Mouse (Mus musculus): ENCODE results near the gene Slco2b1. TPM values are rescaled to one million over a fixed set of nuclear protein-coding genes. Genes with fewer than 3 reads are reported as not detected.

Gene Slco2b1
- polyA plus RNA-seq, 1 experiment from 2014 or later: 5.8 TPM

DNA sequence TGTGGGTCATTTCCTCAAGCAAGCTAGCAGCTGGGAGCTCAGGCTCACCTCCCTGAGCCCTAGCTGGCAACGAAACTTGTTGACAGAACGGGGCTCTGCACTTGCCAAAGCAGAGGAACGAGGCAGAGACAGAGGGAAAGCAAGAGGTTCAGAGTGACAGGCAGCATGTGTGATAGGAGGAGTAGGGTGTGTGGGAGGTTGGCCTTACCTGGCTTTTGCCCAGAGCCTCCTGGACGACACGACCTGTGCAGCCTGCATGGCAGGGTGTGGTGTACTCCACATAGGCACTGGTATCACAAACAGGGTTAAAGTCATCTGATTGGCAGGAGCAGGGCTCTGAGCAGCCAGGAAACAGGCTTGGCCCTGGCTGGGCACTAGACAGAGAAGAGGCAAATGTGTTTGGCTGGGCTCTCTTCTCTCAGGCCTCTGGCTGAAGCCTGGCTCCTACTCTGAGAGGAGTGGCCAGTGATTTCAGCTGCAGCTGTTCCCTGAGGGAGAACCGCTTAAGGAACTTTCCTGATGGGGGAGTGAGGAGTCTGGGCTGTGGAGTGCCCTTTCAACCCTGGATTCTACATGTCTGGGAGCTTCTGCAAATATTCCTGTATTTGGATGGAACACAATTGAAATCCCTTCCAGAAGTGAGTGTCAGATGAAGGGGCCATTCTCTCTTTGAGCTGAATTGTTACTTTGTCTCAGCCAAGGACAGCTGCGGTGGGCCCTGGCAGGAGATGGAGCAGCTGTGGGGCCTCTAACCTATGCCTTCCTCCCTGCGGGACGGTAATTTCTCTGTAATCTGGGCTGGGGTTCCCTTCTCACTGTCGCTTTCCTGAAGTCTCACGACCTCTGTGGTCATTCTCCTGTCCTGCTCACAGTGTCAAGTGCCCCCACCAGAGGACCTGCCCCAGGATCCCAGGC is 46.3 kb downstream of the Slco2b1 start:
- H3K9me3 ChIP-seq: no peaks in the 10 kb centered on the region
- no peak overlapping the region for H3K9ac ChIP-seq
- H3K27me3 ChIP-seq: no peaks in the 10 kb centered on the region
- no peak overlapping the region for H3K4me2 ChIP-seq
- no peak for ATAC-seq (ENCODE audit: low FRiP score)
- peak overlapping the region; percentile 10; the same call in 1 of the 2 replicates for H3K27ac ChIP-seq
- H3K36me3 ChIP-seq: no peaks in the 10 kb centered on the region
- 54% methylated on average over 11 of the region's 11 CpGs for WGBS
- H3K4me3 ChIP-seq: no peak overlapping the region
- H3K4me1 ChIP-seq (replicated peaks): peaks cover 21% of the 10 kb centered on the region

DNA sequence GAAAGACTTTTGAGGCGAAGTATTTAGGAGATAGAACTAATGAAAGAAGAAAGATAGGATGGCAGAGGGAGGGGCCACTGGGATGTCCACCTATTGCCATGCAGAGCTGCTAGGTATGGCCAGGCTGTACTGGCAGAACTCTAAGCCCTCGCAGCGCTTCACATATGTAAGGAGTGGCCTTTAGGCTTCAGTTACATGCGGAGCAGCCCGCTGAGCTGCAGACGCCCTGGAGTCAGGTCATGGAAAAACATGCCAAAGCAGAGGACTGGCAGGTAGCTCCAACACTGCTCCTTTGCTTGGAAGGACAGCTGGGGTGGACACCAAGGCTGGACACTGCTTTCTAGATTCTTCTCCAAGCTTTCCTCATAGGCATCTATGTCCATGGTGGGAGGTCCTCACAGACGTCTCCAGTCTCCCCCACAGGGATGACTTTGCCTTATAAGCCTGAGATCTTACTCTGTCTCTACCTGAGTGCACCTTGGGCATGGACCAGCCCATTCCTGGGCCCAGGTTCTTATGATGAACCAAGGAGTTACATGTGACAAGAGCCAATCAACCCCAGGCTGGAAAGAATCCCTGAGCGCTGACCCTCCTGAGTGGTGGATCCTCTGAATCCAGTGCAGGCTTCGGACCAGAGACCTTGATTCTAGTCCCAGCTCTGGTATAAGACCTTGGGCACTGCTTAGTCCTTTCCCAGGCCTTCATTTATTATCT is 47.5 kb downstream of the Slco2b1 start:
- no peak overlapping the region for H3K27ac ChIP-seq
- ATAC-seq (ENCODE audit: low FRiP score): no peak
- H3K4me1 ChIP-seq (replicated peaks): peaks cover 15% of the 10 kb centered on the region
- H3K4me2 ChIP-seq: no peak overlapping the region
- H3K9ac ChIP-seq: no peak overlapping the region
- 88% methylated on average over 9 of the region's 9 CpGs for WGBS
- H3K36me3 ChIP-seq: no peaks in the 10 kb centered on the region
- H3K27me3 ChIP-seq: no peaks in the 10 kb centered on the region
- no peaks in the 10 kb centered on the region for H3K9me3 ChIP-seq
- H3K4me3 ChIP-seq: no peak overlapping the region

DNA sequence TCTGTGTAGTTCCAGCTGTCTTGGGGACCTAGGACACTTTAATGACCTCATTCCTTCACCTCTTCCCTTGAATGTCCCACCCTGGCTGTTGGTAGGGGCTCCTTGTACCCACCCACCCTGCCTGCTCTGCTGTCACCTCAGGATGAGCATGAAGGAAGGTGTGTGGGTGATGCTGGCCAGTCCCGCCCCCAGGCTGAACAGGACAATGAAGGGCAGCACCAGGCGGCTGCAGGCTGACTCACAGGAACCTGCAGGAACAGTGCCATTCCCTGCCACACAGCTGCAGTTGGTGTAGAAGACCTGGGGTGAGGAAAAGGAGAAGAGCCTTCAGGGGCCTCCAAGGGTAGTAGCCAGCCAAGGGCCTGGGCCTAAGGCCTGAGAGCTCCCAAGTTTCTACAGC is 48.8 kb downstream of the Slco2b1 start:
- WGBS: 84% methylated on average over 2 of the region's 2 CpGs
- no peak overlapping the region for H3K27ac ChIP-seq
- H3K9ac ChIP-seq: no peak overlapping the region
- ATAC-seq (ENCODE audit: low FRiP score): no peak
- H3K27me3 ChIP-seq: no peaks in the 10 kb centered on the region
- H3K4me1 ChIP-seq (replicated peaks): peaks cover 15% of the 10 kb centered on the region
- H3K36me3 ChIP-seq: no peaks in the 10 kb centered on the region
- no peak overlapping the region for H3K4me2 ChIP-seq
- no peak overlapping the region for H3K4me3 ChIP-seq
- H3K9me3 ChIP-seq: no peaks in the 10 kb centered on the region

DNA sequence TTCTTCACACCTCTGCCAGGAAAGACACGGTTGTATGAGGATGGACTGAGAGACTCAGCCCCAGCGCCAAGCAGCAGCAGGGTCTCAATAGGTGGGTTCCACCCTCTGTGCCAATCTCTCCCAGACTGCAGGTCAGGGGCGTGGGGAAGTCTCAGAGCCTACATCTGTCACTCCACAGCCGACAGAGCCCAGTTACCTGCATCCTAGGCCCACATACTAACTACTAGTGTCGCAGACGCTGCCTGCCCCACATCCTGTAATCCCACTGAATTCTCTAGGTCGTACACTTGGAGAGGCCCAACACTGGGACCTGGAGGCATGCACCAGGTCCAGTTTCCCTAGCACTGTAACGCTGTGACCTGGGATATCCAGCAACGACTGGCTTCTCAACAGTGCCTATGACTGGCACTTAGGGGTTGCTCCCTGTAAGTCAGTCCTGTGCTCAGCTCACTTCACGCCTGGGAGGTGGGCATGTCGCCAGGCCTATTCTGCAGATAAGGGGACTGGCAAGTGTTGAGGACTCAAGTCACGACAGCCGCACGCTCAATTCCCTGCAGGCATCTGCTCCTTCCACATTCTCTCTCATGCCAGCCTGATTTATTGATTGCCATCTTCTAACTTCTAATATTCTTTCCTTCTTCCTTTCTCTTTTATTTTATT is 49.4 kb downstream of the Slco2b1 start:
- H3K4me2 ChIP-seq: no peak overlapping the region
- H3K9ac ChIP-seq: no peak overlapping the region
- ATAC-seq (ENCODE audit: low FRiP score): no peak
- WGBS: 79% methylated on average over 14 of the region's 14 CpGs
- H3K27ac ChIP-seq: no peak overlapping the region
- peaks cover 15% of the 10 kb centered on the region for H3K4me1 ChIP-seq (replicated peaks)
- no peak overlapping the region for H3K4me3 ChIP-seq
- no peaks in the 10 kb centered on the region for H3K9me3 ChIP-seq
- no peaks in the 10 kb centered on the region for H3K27me3 ChIP-seq
- H3K36me3 ChIP-seq: no peaks in the 10 kb centered on the region

DNA sequence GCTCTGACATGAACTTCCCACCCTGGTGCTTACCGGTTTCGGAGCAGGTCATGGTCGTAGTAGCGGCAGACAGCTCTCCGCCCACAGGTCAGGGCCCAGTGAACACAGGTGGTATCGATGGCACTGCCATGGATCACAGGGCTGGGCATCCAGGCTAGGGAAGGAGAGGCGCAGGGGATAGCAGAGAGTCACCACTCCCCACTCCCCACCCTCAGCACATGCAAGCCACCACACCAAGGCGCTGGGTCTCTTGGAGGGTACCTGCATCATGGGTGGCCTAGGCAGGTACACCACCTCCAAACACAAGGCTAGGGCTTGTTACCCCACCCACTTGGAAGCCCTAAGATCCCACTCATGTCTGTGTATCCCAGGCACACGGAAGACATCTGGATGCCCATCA is 50.1 kb downstream of the Slco2b1 start:
- no peak for ATAC-seq (ENCODE audit: low FRiP score)
- H3K4me3 ChIP-seq: no peak overlapping the region
- H3K4me1 ChIP-seq (replicated peaks): peaks cover 15% of the 10 kb centered on the region
- no peak overlapping the region for H3K4me2 ChIP-seq
- no peaks in the 10 kb centered on the region for H3K36me3 ChIP-seq
- H3K9me3 ChIP-seq: no peaks in the 10 kb centered on the region
- no peak overlapping the region for H3K27ac ChIP-seq
- H3K9ac ChIP-seq: no peak overlapping the region
- no peaks in the 10 kb centered on the region for H3K27me3 ChIP-seq
- 92% methylated on average over 9 of the region's 9 CpGs for WGBS

DNA sequence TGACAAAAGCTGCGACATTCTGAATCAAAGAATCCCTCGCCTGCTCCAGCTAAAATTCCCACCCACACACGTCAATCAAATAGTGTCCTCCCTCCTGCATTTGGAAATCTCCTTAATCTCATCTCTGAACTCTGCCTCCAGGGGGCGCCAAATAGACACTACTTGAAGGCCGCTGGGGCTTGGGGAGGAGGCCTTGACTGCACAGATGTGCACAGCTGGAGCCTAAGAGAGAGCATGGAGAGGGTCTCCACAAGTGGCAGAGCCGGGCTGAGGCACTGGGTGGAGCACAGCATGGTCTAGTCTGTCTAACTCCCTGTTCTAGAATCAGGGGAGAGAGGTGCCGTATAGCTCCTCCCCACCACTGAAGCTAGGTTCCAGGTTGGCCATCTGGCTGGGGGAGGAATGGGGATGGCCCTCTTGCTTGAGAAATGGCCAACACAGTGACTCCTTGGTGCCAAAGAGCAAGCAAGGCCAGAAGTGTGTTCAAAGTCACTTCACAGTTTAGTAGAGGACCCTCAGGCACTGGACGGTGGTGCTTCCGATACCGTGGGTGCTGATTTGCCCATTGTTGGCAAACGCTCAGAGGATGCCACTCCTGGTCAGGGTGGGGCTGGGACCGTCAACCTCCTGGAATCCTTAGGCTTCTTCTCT is 51.6 kb downstream of the Slco2b1 start:
- Histone ChIP-seq H3K36me3 (no peaks in the 10 kb centered on the region), H3K9ac (no peak overlapping the region), H3K4me1 (replicated peaks) (peaks cover 8% of the 10 kb centered on the region; the same call in 1 of the 2 replicates), H3K4me2 (no peak overlapping the region), H3K27ac (no peak overlapping the region), H3K4me3 (no peak overlapping the region), H3K9me3 (no peaks in the 10 kb centered on the region), H3K27me3 (no peaks in the 10 kb centered on the region)
- 49% methylated on average over 12 of the region's 12 CpGs for WGBS
- peak; percentile 55; the same call in 1 of the 2 replicates for ATAC-seq (ENCODE audit: low FRiP score)

DNA sequence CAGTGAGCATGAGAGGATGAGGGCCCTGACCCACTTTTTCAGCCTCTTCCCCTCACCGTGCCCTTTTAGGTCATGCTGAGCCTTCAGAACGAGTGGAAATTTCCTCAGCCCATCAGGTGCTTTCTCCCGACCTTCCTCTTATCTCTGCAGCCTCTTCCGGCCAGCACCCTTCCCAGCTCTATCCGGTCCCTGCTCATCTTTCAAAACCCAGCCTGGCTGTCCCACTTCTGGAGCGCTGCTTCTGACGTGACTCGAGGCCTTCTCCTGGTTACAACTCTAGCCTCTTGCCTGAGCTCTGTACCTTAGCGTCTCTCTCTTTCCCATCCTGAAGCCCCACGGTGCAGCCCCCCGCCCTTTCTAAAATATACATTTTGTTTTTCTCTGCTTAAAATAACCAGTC is 56.9 kb downstream of the Slco2b1 start:
- ATAC-seq (ENCODE audit: low FRiP score): no peak
- Histone ChIP-seq H3K36me3 (no peaks in the 10 kb centered on the region), H3K9ac (no peak overlapping the region), H3K4me3 (no peak overlapping the region), H3K27ac (no peak overlapping the region), H3K9me3 (no peaks in the 10 kb centered on the region), H3K27me3 (0 out of 2 replicates have a peak, but pooled peaks cover 2% of the 10 kb centered on the region), H3K4me2 (no peak overlapping the region), H3K4me1 (replicated peaks) (peaks cover 17% of the 10 kb centered on the region)
- WGBS: 79% methylated on average over 11 of the region's 11 CpGs

DNA sequence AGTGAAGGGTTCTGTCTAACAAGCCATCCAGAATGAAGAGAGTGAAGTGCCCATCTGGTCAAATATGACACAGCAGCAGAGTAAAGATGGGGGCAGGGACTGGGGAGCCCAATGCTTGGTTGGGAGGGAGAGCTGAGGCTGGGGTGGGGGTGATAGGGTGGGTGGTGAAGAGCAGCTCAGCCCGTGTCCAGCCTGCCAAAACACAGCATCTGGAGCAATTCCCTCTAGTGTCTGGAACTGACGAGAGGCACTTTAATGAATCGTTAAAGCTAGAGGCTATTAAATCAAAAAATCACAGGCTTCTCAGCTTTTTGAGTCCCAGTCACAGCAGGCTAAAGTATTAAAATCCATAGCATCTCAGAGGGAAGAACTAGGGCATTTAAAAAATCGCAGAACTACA is 61.6 kb downstream of the Slco2b1 start:
- Histone ChIP-seq H3K36me3 (no peaks in the 10 kb centered on the region), H3K4me2 (no peak overlapping the region), H3K27me3 (0 out of 2 replicates have a peak, but pooled peaks cover 2% of the 10 kb centered on the region), H3K9me3 (no peaks in the 10 kb centered on the region), H3K9ac (no peak overlapping the region), H3K27ac (no peak overlapping the region), H3K4me1 (replicated peaks) (peaks cover 23% of the 10 kb centered on the region), H3K4me3 (no peak overlapping the region)
- 48% methylated on average over 4 of the region's 4 CpGs for WGBS
- no peak for ATAC-seq (ENCODE audit: low FRiP score)

DNA sequence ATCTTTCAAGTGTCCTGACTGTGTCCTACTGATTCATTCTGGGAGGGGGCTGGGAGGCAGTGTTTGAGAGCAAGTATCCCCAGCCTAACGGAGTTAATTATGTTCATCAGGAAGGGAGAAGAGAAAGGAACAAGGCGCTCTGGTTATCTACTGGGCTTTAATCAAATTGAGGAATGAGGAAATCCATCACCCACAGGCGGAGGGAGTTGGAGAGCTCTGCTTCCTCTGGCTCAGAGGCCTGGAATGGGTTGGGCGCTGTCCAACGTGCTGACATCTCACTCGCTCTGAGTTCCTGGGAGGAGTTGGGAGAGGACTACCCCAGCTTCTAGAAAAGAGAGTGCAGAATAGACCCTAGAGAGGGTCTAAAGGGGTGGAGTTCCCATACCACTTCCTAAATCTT is 62.5 kb downstream of the Slco2b1 start:
- no peak overlapping the region for H3K4me2 ChIP-seq
- H3K9ac ChIP-seq: no peak overlapping the region
- H3K36me3 ChIP-seq: no peaks in the 10 kb centered on the region
- no peak for ATAC-seq (ENCODE audit: low FRiP score)
- H3K9me3 ChIP-seq: no peaks in the 10 kb centered on the region
- peaks cover 23% of the 10 kb centered on the region for H3K4me1 ChIP-seq (replicated peaks)
- 0 out of 2 replicates have a peak, but pooled peaks cover 2% of the 10 kb centered on the region for H3K27me3 ChIP-seq
- H3K27ac ChIP-seq: no peak overlapping the region
- no peak overlapping the region for H3K4me3 ChIP-seq
- 2% methylated on average over 6 of the region's 6 CpGs for WGBS

DNA sequence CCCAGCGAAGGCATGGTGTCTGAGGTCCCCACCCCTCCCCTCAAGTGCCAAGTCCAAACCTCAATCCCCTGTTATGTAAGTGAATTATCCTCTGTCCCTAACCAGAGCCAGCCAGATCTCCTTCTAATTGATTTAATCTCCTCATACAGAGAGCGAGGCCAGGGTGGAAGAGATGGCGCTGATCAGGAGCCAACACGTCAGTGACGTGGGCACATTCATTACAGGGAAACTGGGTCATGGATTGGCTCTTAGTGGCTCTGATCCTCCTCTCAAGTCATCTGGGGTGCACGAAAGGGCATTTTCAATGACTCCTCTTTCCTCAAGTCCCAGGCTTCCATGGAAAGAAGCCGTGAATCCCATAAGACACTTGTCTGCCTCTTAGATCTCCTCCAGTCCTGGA is 66.4 kb downstream of the Slco2b1 start:
- Histone ChIP-seq H3K27me3 (no peaks in the 10 kb centered on the region), H3K4me1 (replicated peaks) (peaks cover 13% of the 10 kb centered on the region; the same call in 1 of the 2 replicates), H3K27ac (no peak overlapping the region), H3K4me2 (no peak overlapping the region), H3K36me3 (no peaks in the 10 kb centered on the region), H3K9me3 (no peaks in the 10 kb centered on the region), H3K9ac (no peak overlapping the region), H3K4me3 (no peak overlapping the region)
- no peak for ATAC-seq (ENCODE audit: low FRiP score)
- WGBS: 87% methylated on average over 7 of the region's 7 CpGs

DNA sequence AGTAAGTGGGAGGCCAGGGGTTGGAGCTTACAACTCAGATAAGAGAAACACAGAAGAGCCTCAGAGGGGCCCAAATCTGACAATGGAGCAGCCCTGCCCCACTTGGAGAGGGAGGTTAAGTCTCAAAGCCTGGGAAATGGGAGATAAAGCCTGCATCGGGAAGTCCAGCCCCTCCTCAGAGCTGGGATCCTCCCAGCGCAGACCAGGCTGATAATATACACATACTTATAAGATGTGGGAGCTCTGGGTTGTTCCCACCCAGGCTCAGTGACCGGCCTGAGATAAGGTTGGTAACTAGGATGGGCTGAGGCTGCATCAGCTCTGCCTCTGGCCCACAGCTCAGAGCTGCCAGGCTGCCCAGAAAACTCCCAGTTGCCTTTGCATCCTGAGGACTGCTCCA is 69.1 kb downstream of the Slco2b1 start:
- H3K4me3 ChIP-seq: no peak overlapping the region
- H3K9ac ChIP-seq: no peak overlapping the region
- no peak for ATAC-seq (ENCODE audit: low FRiP score)
- no peak overlapping the region for H3K27ac ChIP-seq
- H3K36me3 ChIP-seq: no peaks in the 10 kb centered on the region
- no peaks in the 10 kb centered on the region for H3K9me3 ChIP-seq
- 55% methylated on average over 3 of the region's 3 CpGs for WGBS
- no peak overlapping the region for H3K4me2 ChIP-seq
- 0 out of 2 replicates have a peak, but pooled peaks cover 5% of the 10 kb centered on the region for H3K4me1 ChIP-seq (replicated peaks)
- no peaks in the 10 kb centered on the region; the same call in 1 of the 2 replicates for H3K27me3 ChIP-seq

DNA sequence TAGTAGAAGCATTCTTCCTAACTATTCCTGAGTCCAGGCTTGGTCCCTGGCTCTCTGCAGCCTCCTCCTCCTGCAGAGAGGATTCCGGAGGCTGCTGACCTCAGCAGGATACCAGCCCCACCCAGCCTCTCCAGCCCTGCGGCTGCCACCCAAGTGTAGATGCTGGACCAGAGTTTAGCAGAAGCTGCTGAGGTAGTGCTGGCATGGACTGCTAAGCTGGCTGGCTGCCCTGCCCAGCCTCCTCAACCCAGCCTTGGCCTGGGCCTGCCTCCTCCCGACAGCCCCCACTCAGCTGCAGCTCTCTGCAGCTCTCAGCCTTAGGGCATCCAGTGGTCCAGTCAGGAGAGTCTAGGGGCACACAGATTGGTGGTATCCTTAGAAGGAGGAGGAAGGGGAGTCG is 69.9 kb downstream of the Slco2b1 start:
- Histone ChIP-seq H3K4me1 (replicated peaks) (0 out of 2 replicates have a peak, but pooled peaks cover 5% of the 10 kb centered on the region), H3K4me2 (no peak overlapping the region), H3K9ac (no peak overlapping the region), H3K27ac (no peak overlapping the region), H3K36me3 (no peaks in the 10 kb centered on the region), H3K9me3 (no peaks in the 10 kb centered on the region), H3K27me3 (no peaks in the 10 kb centered on the region; the same call in 1 of the 2 replicates), H3K4me3 (no peak overlapping the region)
- WGBS: 50% methylated on average over 4 of the region's 4 CpGs
- ATAC-seq (ENCODE audit: low FRiP score): no peak

Data from hindbrain, embryonic 13.5 days (tissue).